Mouse (Mus musculus) E14TG2a.4 (cell line): Measurements from ENCODE around the gene Rassf1.

Source experiments
- CTCF ChIP-seq: conservative IDR thresholded peaks from 2 replicates; pipeline ENCODE4 v1.5.1; 2014; ENCODE audit warnings: low read length
- POU5F1 ChIP-seq: IDR thresholded peaks from 2 replicates; pipeline ENCODE4 v1.6.1; 2014; ENCODE audit warnings: low read length, borderline replicate concordance

DNA sequence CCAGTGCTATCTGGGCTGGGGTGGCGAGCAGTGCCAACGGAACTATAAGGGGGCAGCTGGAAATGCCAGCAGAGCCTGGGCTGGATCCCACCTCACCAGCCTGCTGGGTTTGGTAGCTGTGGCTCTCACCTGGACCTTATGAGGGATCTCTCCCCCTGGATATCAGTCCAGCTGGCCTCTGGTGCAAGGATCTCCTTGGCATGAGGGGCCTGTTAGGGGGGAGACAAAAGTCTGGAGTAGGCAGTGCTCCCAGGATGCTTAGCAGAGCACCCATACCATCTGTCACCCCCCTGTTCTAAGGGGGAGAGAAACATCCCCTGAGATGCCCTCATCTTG, 20.9 kb downstream of the Rassf1 start:
- no peak for TF ChIP-seq CTCF
- TF ChIP-seq POU5F1 = no peak
